40 mouse cellular contexts compared by ENCODE assay signal in genomic region chr3:55147156-55147555, GRCm38 (mm10). TPM values are rescaled to one million over a fixed set of nuclear protein-coding genes. Genes with fewer than 3 reads are reported as not detected.
"Had no signal": no experiment of that assay in that cellular context is flagged by ENCODE, and none has a peak within 500 bp of the region (broad histone marks: within the 10 kb centered on the region; RNA-seq: fewer than 3 reads in every experiment).

No protein-coding gene starts in this region.

- H3K4me3 ChIP-seq: heart, adult 2 months; heart, embryonic 13.5 days; heart, embryonic 15.5 days; hindbrain, embryonic 13.5 days; hindbrain, embryonic 15.5 days; kidney, embryonic 15.5 days; limb, embryonic 13.5 days; limb, embryonic 15.5 days; liver, embryonic 12.5 days had no signal

- H3K36me3 ChIP-seq: heart, embryonic 13.5 days; heart, embryonic 15.5 days; hindbrain, embryonic 13.5 days; hindbrain, embryonic 15.5 days; kidney, embryonic 15.5 days; limb, embryonic 13.5 days; limb, embryonic 15.5 days; liver, embryonic 12.5 days had no signal

- ATAC-seq: hindbrain, postnatal 0 days; intestine, embryonic 16.5 days; liver, embryonic 12.5 days had no signal

- H3K4me1 ChIP-seq: heart, embryonic 13.5 days; heart, embryonic 15.5 days; hindbrain, embryonic 13.5 days; hindbrain, embryonic 15.5 days; kidney, embryonic 15.5 days; liver, embryonic 12.5 days had no signal

- H3K27me3 ChIP-seq: heart, embryonic 13.5 days; heart, embryonic 15.5 days; hindbrain, embryonic 13.5 days; hindbrain, embryonic 15.5 days; kidney, embryonic 15.5 days; limb, embryonic 13.5 days; limb, embryonic 15.5 days; liver, embryonic 12.5 days had no signal

- H3K27ac ChIP-seq: heart, adult 2 months; heart, embryonic 13.5 days; heart, embryonic 15.5 days; hindbrain, embryonic 13.5 days; hindbrain, embryonic 15.5 days; hindbrain, postnatal 0 days; kidney, embryonic 15.5 days; kidney, postnatal 0 days; limb, embryonic 13.5 days; limb, embryonic 15.5 days; liver, embryonic 12.5 days; liver, embryonic 14.5 days had no signal

- DNase-seq: gastrocnemius, postnatal 14 days; gastrocnemius, postnatal 36 days; heart, adult 11 months; heart, adult 2 months; heart, postnatal 14 days; heart, postnatal 36 days; kidney, adult 11 months; kidney, adult 2 months; kidney, adult 9 months; kidney, postnatal 14 days; kidney, postnatal 36 days; layer of hippocampus, postnatal 36 days; left cerebral cortex, postnatal 4 days had no signal

- H3K9ac ChIP-seq: heart, embryonic 13.5 days; heart, embryonic 15.5 days; hindbrain, embryonic 13.5 days; hindbrain, embryonic 15.5 days; kidney, embryonic 15.5 days; limb, embryonic 13.5 days; limb, embryonic 15.5 days; liver, embryonic 12.5 days; liver, embryonic 14.5 days had no signal

RNA-seq across cellular contexts. Expression of gene Ccdc169, which starts 10.0 kb away (rescaled TPM):
- total RNA-seq: gastrocnemius, adult 18-20 months; gastrocnemius, adult 8-10 months; gastrocnemius, postnatal 14 days; heart, adult 2 months; heart, postnatal 36 days; hematopoietic stem cell, adult 5-6 weeks; hindbrain, postnatal 0 days; layer of hippocampus, postnatal 14 days had no signal
- polyA plus RNA-seq: heart, adult 2 months; heart, embryonic 11.5 days; heart, embryonic 15.5 days; heart, postnatal 0 days; hindbrain, postnatal 0 days; intestine, embryonic 14.5 days; intestine, embryonic 16.5 days; large intestine, adult 2 months; liver, embryonic 12.5 days; liver, embryonic 14.5 days had no signal

RNA-seq across cellular contexts. Expression of gene Sohlh2, which starts 34.7 kb away (rescaled TPM):
- total RNA-seq: gastrocnemius, adult 18-20 months; gastrocnemius, adult 8-10 months; gastrocnemius, postnatal 14 days; gastrocnemius, postnatal 36 days; heart, adult 2 months; heart, postnatal 14 days; heart, postnatal 36 days; hematopoietic stem cell, adult 5-6 weeks; hindbrain, postnatal 0 days; layer of hippocampus, adult 18-20 months; layer of hippocampus, postnatal 14 days; layer of hippocampus, postnatal 36 days; left cerebral cortex, adult 18-20 months; left cerebral cortex, adult 8-10 months; left cerebral cortex, postnatal 10 days; left cerebral cortex, postnatal 25 days; left cerebral cortex, postnatal 4 days had no signal
- polyA plus RNA-seq: heart, adult 2 months; heart, embryonic 11.5 days; heart, embryonic 13.5 days; heart, postnatal 0 days; hindbrain, embryonic 11.5 days; hindbrain, embryonic 13.5 days; intestine, embryonic 14.5 days; intestine, embryonic 16.5 days; kidney, adult 2 months; kidney, embryonic 15.5 days; kidney, postnatal 0 days; large intestine, adult 2 months; limb, embryonic 11.5 days; limb, embryonic 13.5 days; liver, embryonic 12.5 days; liver, embryonic 14.5 days had no signal
